Mouse (Mus musculus) neutrophil, adult 65 days (primary cell): ENCODE data around the gene Tnk1. TPM values are rescaled to one million over a fixed set of nuclear protein-coding genes. Genes with fewer than 3 reads are reported as not detected.

Experiments
- total RNA-seq: library from RNA; stranded (reverse); gene quantifications from 2 replicates; pipeline ENCODE4 v1.2.4, GENCODE M21; 2023

Gene Tnk1
- not detected in 2 replicates for total RNA-seq

GRCm38 (mm10) chr11:69858113-69858998 is at the start of gene Tnk1:
TSS of gene Tnk1 (minus strand) at chr11:69858730.

GRCm38 (mm10) chr11:69900471-69901405 is 42.2 kb upstream of the Tnk1 start, which contains the start of the genes 2810408A11Rik and Neurl4:
TSS of gene 2810408A11Rik (minus strand) at chr11:69900987.
TSS of gene Neurl4 (plus strand) at chr11:69901072.

DNA sequence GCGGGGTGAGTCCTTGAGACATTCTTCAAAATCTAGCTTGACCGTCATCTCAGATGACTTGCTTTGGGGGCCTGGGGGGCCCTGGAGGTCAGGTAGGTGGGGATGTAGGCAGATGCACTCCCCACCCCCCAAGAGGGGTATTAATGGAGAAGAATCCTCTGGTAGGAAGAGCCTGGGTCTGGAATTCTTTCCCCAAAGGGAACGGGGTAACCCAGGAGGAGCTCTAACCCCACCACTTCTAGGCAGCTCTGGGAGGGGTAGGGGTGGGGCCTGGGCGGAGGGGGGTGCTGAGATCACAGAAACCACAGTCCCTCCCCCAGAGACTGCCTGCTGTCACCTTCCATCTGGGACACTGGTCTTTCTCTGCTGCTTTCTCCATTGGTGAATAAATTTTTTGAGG is 36.8 kb upstream of the Tnk1 start, which contains the start of gene Acap1:
Gene Acap1, minus strand, starts transcription at position 249 of the 400 bp plus-strand sequence.

GRCm38 (mm10) chr11:69880853-69881603 is 22.5 kb upstream of the Tnk1 start, which contains the start of gene Kctd11:
TSS of gene Kctd11 (minus strand) at chr11:69881406.

DNA sequence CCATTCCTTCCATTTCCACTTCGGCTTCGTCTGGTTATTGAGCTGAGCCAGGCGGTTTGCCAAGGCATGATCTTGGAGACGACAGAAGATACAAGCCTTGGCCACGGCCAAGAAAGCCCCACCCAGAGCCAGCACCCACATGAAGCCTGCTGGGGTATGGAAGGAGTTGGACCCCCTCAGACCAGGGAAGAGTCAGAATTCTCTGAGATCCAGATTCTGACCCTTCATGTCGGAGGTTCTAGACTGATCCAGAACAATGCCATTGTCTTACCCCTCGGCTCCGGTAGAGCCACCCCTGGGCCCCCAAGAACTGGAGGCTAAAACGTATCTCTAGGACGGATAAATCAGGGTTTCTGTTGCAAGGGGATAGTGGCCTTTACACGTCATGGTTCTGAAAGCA is 19.3 kb upstream of the Tnk1 start, which contains the start of gene Tmem95:
Gene Tmem95, minus strand, starts transcription at position 141 of the 400 bp plus-strand sequence.

GRCm38 (mm10) chr11:69846198-69846680 is 12.3 kb downstream of the Tnk1 start, which contains the start of gene Plscr3:
TSS of gene Plscr3 (plus strand) at chr11:69846376.

DNA sequence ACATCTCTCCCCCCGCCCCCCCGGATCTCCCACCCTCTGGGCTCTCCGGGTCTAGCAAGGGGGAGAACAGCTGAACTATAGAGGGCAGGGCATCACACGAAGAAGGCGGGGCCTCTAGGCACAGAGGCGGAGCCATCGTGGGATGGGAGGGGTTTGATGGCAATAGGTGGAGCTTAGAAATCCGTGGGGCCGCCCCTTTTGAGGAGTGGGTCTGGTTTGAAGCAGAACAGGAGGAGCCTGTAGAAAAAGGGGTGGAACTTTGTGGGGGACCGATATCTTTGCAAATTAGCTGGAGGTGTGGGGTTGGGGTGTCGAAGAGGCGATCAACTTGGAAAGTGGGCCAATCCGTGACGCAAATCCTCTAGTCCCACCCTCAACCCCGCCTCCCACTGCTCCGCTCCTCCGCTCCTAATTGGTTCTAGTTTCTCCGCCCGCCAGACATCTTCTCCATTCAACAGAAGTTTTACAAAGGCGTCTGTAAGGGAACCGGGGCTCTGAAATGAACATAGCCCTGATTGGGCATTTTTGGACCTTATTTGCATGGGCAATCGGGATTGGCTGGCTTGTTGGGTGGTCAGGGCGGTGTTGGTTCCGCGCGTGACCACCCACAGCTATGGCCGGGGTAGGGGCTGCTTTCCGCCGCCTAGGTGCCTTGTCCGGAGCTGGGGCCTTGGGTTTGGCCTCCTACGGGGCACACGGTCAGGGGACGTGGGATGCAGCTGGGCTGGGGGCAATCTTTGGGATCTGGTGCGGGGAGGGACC is 20.4 kb downstream of the Tnk1 start, which contains the start of gene Tmem256:
Gene Tmem256, plus strand, starts transcription at position 563 of the 762 bp plus-strand sequence.

DNA sequence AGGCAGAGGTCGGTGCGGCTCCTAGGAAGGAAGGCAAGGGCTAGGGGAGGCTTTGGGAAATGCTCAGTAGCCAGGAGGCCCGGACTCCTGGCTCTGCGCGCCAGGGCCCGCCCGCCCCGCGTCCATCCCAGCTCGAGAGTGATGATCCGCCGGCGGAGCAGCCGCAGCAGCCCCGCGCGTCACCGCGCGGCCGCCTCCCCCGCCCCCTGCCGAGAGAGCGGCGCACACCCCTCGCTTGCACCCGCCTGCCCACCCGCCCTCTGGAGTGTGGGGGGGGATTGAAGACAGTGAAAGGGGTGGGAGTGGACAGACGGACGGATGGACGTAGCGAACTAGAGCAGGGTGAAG is 21.0 kb downstream of the Tnk1 start, which contains the start of gene Nlgn2:
Gene Nlgn2, minus strand, starts transcription at position 181 of the 348 bp plus-strand sequence.

GRCm38 (mm10) chr11:69822080-69822479 is 36.5 kb downstream of the Tnk1 start, which contains the start of gene Spem1:
TSS of gene Spem1 (minus strand) at chr11:69822180.

GRCm38 (mm10) chr11:69818365-69818764 is 40.2 kb downstream of the Tnk1 start, which contains the start of gene Spem2:
TSS of gene Spem2 (minus strand) at chr11:69818465.

GRCm38 (mm10) chr11:69815155-69815554 is 43.4 kb downstream of the Tnk1 start, which contains the start of gene Gm39566:
TSS of gene Gm39566 (minus strand) at chr11:69815298.

DNA sequence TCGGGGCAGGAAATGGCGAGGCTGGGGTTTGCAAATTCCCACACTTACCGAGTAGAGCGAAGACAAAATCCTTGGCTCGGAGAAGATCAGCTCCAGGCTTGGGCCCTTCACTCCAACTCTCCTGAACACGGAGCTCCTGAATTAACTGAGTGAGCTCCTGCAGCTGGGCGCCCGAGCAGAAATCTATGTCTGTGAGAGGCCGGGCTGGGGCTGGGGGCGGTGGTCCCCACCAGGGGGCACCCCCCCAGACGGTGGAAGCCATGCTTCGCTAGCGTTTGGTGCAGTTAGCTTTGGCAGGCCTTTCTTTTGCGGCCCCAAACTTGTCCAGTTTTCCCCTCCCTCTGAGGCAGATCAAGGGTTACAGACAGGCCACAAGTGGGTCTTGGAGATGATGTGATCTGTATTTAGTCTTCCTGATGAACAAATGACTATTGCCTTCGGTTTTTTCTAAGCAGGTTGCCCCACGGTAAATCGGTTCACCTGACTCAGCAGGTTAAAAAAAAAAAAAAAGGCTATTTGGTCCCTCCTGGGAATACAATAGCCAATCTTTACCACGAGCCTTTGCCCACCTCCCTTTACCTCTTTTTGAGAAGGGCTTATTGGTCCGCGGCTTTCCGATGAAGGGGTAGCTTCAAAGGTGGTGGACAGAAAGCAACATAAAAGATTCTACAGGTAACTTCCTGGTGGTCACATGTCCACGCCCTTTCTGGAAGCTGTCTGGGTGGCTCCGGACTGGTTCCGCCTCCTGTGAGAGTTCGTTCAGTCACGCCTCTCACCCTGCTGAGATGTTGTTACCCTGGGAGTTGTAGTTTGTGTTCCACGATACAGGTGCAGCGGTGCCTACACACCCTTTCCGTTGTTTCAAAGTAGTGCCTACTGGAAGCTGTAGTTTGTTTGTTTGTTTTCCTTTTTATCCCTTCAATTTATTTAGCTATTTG is 53.3 kb downstream of the Tnk1 start, which contains the start of gene Tmem102:
Gene Tmem102, minus strand, starts transcription at position 653 of the 938 bp plus-strand sequence.

GRCm38 (mm10) chr11:69801379-69801977 is 57.1 kb downstream of the Tnk1 start, which contains the start of gene Fgf11:
TSS of gene Fgf11 (minus strand) at chr11:69801857.

Other genes starting within 250 kb of the Tnk1 start
- gene Shbg, start 240.8 kb downstream of the Tnk1 start, total RNA-seq: not detected in 2 replicates
- not detected in 2 replicates for gene Sat2, start 236.7 kb downstream of the Tnk1 start, total RNA-seq
- 43.9 and 65.2 TPM in 2 replicates for gene Fxr2, start 225.7 kb downstream of the Tnk1 start, total RNA-seq
- gene Sox15, start 203.4 kb downstream of the Tnk1 start, total RNA-seq: 0.95 TPM in 1 of 2 replicates, not detected in the other
- 67.2 and 77.6 TPM in 2 replicates for gene Mpdu1, start 196.1 kb downstream of the Tnk1 start, total RNA-seq
- gene Cd68, start 192.6 kb downstream of the Tnk1 start, total RNA-seq: 79.5 and 104 TPM in 2 replicates
- gene Eif4a1, start 186.3 kb downstream of the Tnk1 start, total RNA-seq: 525 and 565 TPM in 2 replicates
- gene Senp3, start 176.6 kb downstream of the Tnk1 start, total RNA-seq: 77.3 and 91.6 TPM in 2 replicates
- 10.0 and 11.1 TPM in 2 replicates for gene Tnfsf13, start 172.9 kb downstream of the Tnk1 start, total RNA-seq
- gene Tnfsf12, start 162.9 kb downstream of the Tnk1 start, total RNA-seq: 7.3 and 8.2 TPM in 2 replicates
- 1.4 and 4.9 TPM in 2 replicates for gene Tnfsfm13, start 162.6 kb downstream of the Tnk1 start, total RNA-seq
- 74.6 and 76.6 TPM in 2 replicates for gene Polr2a, start 100.1 kb downstream of the Tnk1 start, total RNA-seq
- gene Slc35g3, start 96.8 kb downstream of the Tnk1 start, total RNA-seq: not detected in 2 replicates
- 0.70 and 1.2 TPM in 2 replicates for gene Zbtb4, start 92.8 kb downstream of the Tnk1 start, total RNA-seq
- gene Chrnb1, start 62.8 kb downstream of the Tnk1 start, total RNA-seq: 0.54 and 1.0 TPM in 2 replicates
- gene Fgf11, start 56.9 kb downstream of the Tnk1 start, total RNA-seq: not detected in 2 replicates
- gene Tmem102, start 53.1 kb downstream of the Tnk1 start, total RNA-seq: not detected in 2 replicates
- gene Gm39566, start 43.4 kb downstream of the Tnk1 start, total RNA-seq: not detected in 2 replicates
- not detected in 2 replicates for gene Spem2, start 40.3 kb downstream of the Tnk1 start, total RNA-seq
- not detected in 2 replicates for gene Spem1, start 36.5 kb downstream of the Tnk1 start, total RNA-seq
- gene Nlgn2, start 20.9 kb downstream of the Tnk1 start, total RNA-seq: 0.88 and 1.8 TPM in 2 replicates
- 76.0 and 86.7 TPM in 2 replicates for gene Tmem256, start 20.2 kb downstream of the Tnk1 start, total RNA-seq
- 26.2 and 36.2 TPM in 2 replicates for gene Plscr3, start 12.4 kb downstream of the Tnk1 start, total RNA-seq
- 0.84 TPM in 1 of 2 replicates, not detected in the other for gene Tmem95, start 19.3 kb upstream of the Tnk1 start, total RNA-seq
- gene Kctd11, start 22.7 kb upstream of the Tnk1 start, total RNA-seq: 6.8 TPM in 2 replicates
- gene Acap1, start 36.8 kb upstream of the Tnk1 start, total RNA-seq: 262 and 323 TPM in 2 replicates
- 1.2 and 2.6 TPM in 2 replicates for gene 2810408A11Rik, start 42.3 kb upstream of the Tnk1 start, total RNA-seq
- gene Neurl4, start 42.3 kb upstream of the Tnk1 start, total RNA-seq: 17.7 and 25.0 TPM in 2 replicates
- gene Gps2, start 55.2 kb upstream of the Tnk1 start, total RNA-seq: 71.0 and 76.8 TPM in 2 replicates
- gene Eif5a, start 63.2 kb upstream of the Tnk1 start, total RNA-seq: 429 and 447 TPM in 2 replicates
- gene Ybx2, start 77.1 kb upstream of the Tnk1 start, total RNA-seq: not detected in 2 replicates
- gene Slc2a4, start 89.5 kb upstream of the Tnk1 start, total RNA-seq: 0.20 TPM in 1 of 2 replicates, not detected in the other
- gene Cldn7, start 106.0 kb upstream of the Tnk1 start, total RNA-seq: not detected in 2 replicates
- 57.0 and 90.8 TPM in 2 replicates for gene Ctdnep1, start 122.4 kb upstream of the Tnk1 start, total RNA-seq
- 24.6 and 25.4 TPM in 2 replicates for gene Elp5, start 123.8 kb upstream of the Tnk1 start, total RNA-seq
- gene Gabarap, start 132.4 kb upstream of the Tnk1 start, total RNA-seq: 585 and 586 TPM in 2 replicates
- gene Phf23, start 137.0 kb upstream of the Tnk1 start, total RNA-seq: 41.1 and 46.0 TPM in 2 replicates
- gene Dvl2, start 141.9 kb upstream of the Tnk1 start, total RNA-seq: 18.1 and 19.3 TPM in 2 replicates
- 41.4 and 52.4 TPM in 2 replicates for gene Acadvl, start 156.7 kb upstream of the Tnk1 start, total RNA-seq
- 3.3 and 6.2 TPM in 2 replicates for gene Dlg4, start 158.2 kb upstream of the Tnk1 start, total RNA-seq
- not detected in 2 replicates for gene Asgr1, start 195.4 kb upstream of the Tnk1 start, total RNA-seq
- gene Asgr2, start 233.9 kb upstream of the Tnk1 start, total RNA-seq: 0.69 TPM in 1 of 2 replicates, not detected in the other